Mouse (Mus musculus) heart, embryonic 16.5 days (tissue): ENCODE data around the gene Retreg3. TPM values are rescaled to one million over a fixed set of nuclear protein-coding genes. Genes with fewer than 3 reads are reported as not detected.
A peak's percentile ranks its signal among the peaks of the same experiment; 100 is the strongest.

Experiments
- ATAC-seq: fragments of 200-750 bp; cut with Nextera tagmentation; replicated peaks from 2 replicates; pipeline ENCODE4 v1.8.0; 2017; ENCODE audit warnings: moderate number of reproducible peaks; ENCODE audit not compliant: insufficient read depth, low FRiP score; ENCODE audit errors: extremely low read depth
- H3K27ac ChIP-seq: fragments of 300-500 bp; sonication (generic); 2 replicates; pipeline ENCODE4 v1.5.1; 2014; ENCODE audit warnings: mild to moderate bottlenecking, low read length, control low read depth, moderate library complexity
- H3K27me3 ChIP-seq: fragments of 300-500 bp; sonication (generic); 2 replicates; pipeline ENCODE4 v1.6.1; 2014; ENCODE audit warnings: low read length, mixed read lengths; ENCODE audit not compliant: control insufficient read depth, insufficient read depth
- H3K36me3 ChIP-seq: fragments of 300-500 bp; sonication (generic); 2 replicates; pipeline ENCODE4 v1.6.1; 2014; ENCODE audit not compliant: control insufficient read depth, insufficient read depth
- H3K4me1 ChIP-seq: fragments of 300-500 bp; sonication (generic); 2 replicates; pipeline ENCODE4 v1.6.1; 2014; ENCODE audit warnings: low read length, mixed read lengths; ENCODE audit not compliant: control insufficient read depth, insufficient read depth
- H3K4me2 ChIP-seq: fragments of 300-500 bp; sonication (generic); 2 replicates; pipeline ENCODE4 v1.6.1; 2014; ENCODE audit warnings: low read depth, mild to moderate bottlenecking, control low read depth, low read length
- H3K4me3 ChIP-seq: fragments of 300-500 bp; sonication (generic); 2 replicates; pipeline ENCODE4 v1.5.1; 2014; ENCODE audit warnings: mild to moderate bottlenecking, control low read depth, low read length
- H3K9ac ChIP-seq: fragments of 300-500 bp; sonication (generic); 2 replicates; pipeline ENCODE4 v1.6.1; 2014; ENCODE audit warnings: low read length, control low read depth
- H3K9me3 ChIP-seq: fragments of 300-500 bp; sonication (generic); replicated peaks from 2 replicates; pipeline ENCODE4 v1.6.1; 2016; ENCODE audit warnings: low read length; ENCODE audit not compliant: control insufficient read depth
- WGBS: fragments of 180-500 bp; shearing (Covaris S2); extraction: QIAGEN DNeasy Blood & Tissue Kit; methylation state at CpG from one replicate; pipeline ENCODE4 v1.1.7; 2014; 5-methylcytosine and 5-hydroxymethylcytosine counted together
- polyA plus RNA-seq: library from polyadenylated mRNA; unstranded; fragments of >200 nt; fragmentation: Nextera tagmentation; extraction: Ambion mirVana; gene quantifications from 2 replicates; pipeline ENCODE4 v1.2.1, GENCODE M21; 2015

Gene Retreg3
- polyA plus RNA-seq, 1 experiment from 2014 or later = 14.9 TPM

DNA sequence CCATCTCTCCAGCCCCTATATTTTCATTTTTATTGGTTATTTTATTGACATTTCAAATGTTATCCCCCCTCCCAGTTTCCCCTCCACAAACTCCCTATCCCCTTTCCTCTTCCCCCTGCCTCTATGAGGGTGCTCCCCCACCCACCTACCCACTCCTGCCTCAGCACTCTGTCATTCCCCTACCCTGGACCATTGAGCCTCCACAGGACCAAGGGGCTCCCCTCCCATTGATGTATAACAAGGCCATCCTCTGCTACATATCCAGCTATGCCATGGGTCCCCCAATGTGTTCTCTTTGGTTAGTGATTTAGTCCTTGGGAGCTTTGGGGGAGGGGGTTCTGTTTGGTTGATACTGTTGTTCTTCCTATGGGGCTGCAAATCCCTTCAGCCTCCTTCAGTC, 35.0 kb upstream of the Retreg3 start:
- Histone ChIP-seq H3K9me3 (no peaks in the 10 kb centered on the region), H3K9ac (no peak overlapping the region), H3K4me2 (no peak overlapping the region), H3K36me3 (no peaks in the 10 kb centered on the region), H3K27me3 (no peaks in the 10 kb centered on the region), H3K27ac (no peak overlapping the region), H3K4me3 (no peak overlapping the region), H3K4me1 (peaks cover 6% of the 10 kb centered on the region; the same call in 1 of the 2 replicates)
- no peak for ATAC-seq

GRCm38 (mm10) chr11:101152825-101153224, 33.1 kb upstream of the Retreg3 start:
- WGBS = 82% methylated on average over 1 of the region's 1 CpGs
- Histone ChIP-seq H3K27me3 (no peaks in the 10 kb centered on the region), H3K27ac (no peak overlapping the region), H3K9ac (no peak overlapping the region), H3K4me3 (no peak overlapping the region), H3K4me1 (peaks cover 13% of the 10 kb centered on the region; the same call in 1 of the 2 replicates), H3K9me3 (no peaks in the 10 kb centered on the region), H3K4me2 (no peak overlapping the region), H3K36me3 (no peaks in the 10 kb centered on the region)
- no peak for ATAC-seq

DNA sequence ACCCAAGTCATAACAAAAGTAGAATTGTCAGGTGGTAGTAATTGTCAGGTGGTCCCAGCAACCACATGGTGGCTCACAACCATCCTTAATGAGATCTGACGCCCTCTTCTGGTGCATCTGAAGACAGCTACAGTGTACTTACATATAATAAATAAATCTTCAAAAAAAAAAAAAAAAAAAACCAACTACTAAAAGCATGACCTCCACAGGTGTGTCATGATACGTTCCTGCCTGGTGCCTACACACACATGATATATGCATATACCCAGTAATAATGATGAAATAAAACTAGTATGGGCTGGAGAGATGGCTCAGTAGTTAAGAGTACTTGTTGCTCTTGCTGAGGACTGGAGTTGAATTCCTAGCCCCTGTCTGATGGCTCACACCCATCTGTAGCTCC, 31.4 kb upstream of the Retreg3 start:
- Histone ChIP-seq H3K9me3 (no peaks in the 10 kb centered on the region), H3K4me2 (no peak overlapping the region), H3K27me3 (no peaks in the 10 kb centered on the region), H3K36me3 (no peaks in the 10 kb centered on the region), H3K9ac (no peak overlapping the region), H3K4me1 (peaks cover 11% of the 10 kb centered on the region; the same call in 1 of the 2 replicates), H3K27ac (no peak overlapping the region), H3K4me3 (no peak overlapping the region)
- 53% methylated on average over 2 of the region's 2 CpGs for WGBS
- ATAC-seq = no peak

- peak overlapping the region; percentile 55 for H3K27ac ChIP-seq
- WGBS = 47% methylated on average over 9 of the region's 9 CpGs
- no peaks in the 10 kb centered on the region for H3K9me3 ChIP-seq
- no peaks in the 10 kb centered on the region for H3K36me3 ChIP-seq
- H3K27me3 ChIP-seq = no peaks in the 10 kb centered on the region
- peaks cover 6% of the 10 kb centered on the region; the same call in 1 of the 2 replicates for H3K4me1 ChIP-seq
- no peak overlapping the region for H3K4me3 ChIP-seq
- no peak for ATAC-seq
- H3K9ac ChIP-seq = peak overlapping the region; percentile 18; the same call in 1 of the 2 replicates
- no peak overlapping the region for H3K4me2 ChIP-seq
Measured at GRCm38 (mm10) chr11:101149178-101150105, 29.7 kb upstream of the Retreg3 start.

DNA sequence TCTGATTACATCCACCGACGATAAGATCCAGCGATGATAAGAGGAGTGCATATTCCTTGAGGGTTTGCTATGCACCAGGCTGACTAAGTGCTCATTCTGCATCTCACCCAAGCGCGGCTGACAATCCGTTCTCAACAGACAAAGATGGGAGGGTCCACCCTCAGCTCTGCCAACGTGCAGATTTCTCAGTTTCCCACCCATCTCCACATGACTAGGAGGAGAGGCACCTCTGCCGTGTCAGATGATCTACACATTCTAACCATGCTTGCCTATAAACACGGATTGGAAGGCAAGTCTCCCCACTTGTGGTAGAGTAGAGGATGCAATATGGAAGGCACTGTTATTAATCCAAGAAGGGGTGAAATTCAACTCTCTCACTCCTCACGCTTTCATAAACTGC, 29.1 kb upstream of the Retreg3 start:
- H3K9ac ChIP-seq = no peak overlapping the region
- peak overlapping the region; percentile 55; the same call in 1 of the 2 replicates for H3K27ac ChIP-seq
- H3K4me2 ChIP-seq = no peak overlapping the region
- WGBS = 70% methylated on average over 10 of the region's 10 CpGs
- H3K9me3 ChIP-seq = no peaks in the 10 kb centered on the region
- H3K4me1 ChIP-seq = peaks cover 10% of the 10 kb centered on the region
- no peaks in the 10 kb centered on the region for H3K36me3 ChIP-seq
- no peak overlapping the region for H3K4me3 ChIP-seq
- no peak for ATAC-seq
- no peaks in the 10 kb centered on the region for H3K27me3 ChIP-seq

DNA sequence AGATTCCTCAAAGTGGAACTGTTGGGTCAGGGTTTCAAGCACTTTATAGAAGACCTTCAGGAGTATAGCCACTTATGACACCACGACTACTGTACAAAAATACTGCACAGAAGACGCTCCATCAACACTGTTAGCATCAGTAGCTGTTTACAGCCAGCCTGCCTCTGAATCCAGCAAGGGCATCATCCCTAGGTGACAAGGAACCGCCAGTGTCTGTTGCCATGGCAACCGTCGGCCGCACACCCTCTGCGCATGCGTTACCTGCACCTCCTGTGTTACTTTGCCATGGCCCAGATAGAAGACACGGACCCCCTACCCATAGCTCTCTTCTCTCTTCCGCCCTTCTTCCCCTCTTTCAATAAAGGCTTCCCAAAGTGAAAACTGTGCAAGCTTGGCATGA, 26.7 kb upstream of the Retreg3 start:
- H3K4me2 ChIP-seq = no peak overlapping the region
- 39% methylated on average over 10 of the region's 10 CpGs for WGBS
- H3K27ac ChIP-seq = no peak overlapping the region
- no peak overlapping the region for H3K4me3 ChIP-seq
- ATAC-seq = no peak
- no peaks in the 10 kb centered on the region for H3K27me3 ChIP-seq
- no peak overlapping the region for H3K9ac ChIP-seq
- H3K9me3 ChIP-seq = no peaks in the 10 kb centered on the region
- H3K4me1 ChIP-seq = peaks cover 11% of the 10 kb centered on the region
- H3K36me3 ChIP-seq = no peaks in the 10 kb centered on the region

- Histone ChIP-seq H3K36me3 (no peaks in the 10 kb centered on the region), H3K4me2 (peak overlapping the region; percentile 67), H3K27me3 (no peaks in the 10 kb centered on the region), H3K4me3 (peak overlapping the region; percentile 44), H3K9ac (peak overlapping the region; percentile 59), H3K27ac (0 out of 2 replicates have a peak overlapping the region, but pooled peaks have one; percentile 9), H3K4me1 (peaks cover 16% of the 10 kb centered on the region), H3K9me3 (no peaks in the 10 kb centered on the region)
- 19% methylated on average over 17 of the region's 19 CpGs for WGBS
- ATAC-seq = no peak; the same call in 1 of the 2 replicates
Measured at GRCm38 (mm10) chr11:101143338-101144225, 23.9 kb upstream of the Retreg3 start.

DNA sequence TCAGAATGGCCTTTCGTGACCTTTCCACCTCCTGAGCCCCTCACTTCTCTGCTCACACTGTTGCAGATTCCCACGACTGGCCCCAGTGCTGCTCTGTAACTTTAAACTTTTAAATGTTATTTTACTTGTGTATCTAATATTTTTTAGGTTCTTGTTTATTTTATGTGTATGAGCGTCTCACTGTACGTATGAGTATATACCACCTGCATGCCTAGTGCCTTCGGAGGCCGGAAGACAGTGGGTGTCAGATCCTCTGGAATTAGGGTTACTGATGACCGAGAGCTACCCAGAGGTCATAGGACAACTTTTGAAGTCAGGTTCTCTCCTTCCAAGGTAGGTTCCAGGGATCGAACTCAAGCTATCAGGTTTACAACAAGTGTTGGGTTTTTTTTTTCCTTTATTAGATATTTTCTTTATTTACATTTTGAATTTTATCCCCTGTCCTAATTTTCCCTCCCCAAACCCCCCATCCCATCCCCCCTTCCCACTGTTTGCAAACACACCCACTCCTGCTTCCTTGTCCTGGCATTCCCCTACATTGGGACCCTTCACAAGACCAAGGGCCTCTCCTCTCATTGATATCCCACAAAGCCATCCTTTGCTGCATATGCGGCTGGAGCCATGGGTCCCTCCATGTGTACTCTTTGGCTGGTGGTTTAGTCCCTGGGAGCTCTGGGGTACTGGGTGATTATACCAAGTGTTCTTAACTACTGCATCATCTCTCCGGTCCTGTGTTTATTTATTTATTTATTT, 22.7 kb upstream of the Retreg3 start:
- H3K4me1 ChIP-seq = peaks cover 17% of the 10 kb centered on the region
- 85% methylated on average over 10 of the region's 10 CpGs for WGBS
- no peaks in the 10 kb centered on the region for H3K27me3 ChIP-seq
- H3K27ac ChIP-seq = no peak overlapping the region
- ATAC-seq = no peak
- no peak overlapping the region for H3K4me2 ChIP-seq
- H3K4me3 ChIP-seq = no peak overlapping the region
- H3K9me3 ChIP-seq = no peaks in the 10 kb centered on the region
- no peaks in the 10 kb centered on the region for H3K36me3 ChIP-seq
- no peak overlapping the region for H3K9ac ChIP-seq
